Mouse (Mus musculus) brain, embryonic 14.5 days (tissue): Measurements from ENCODE around the gene Pid1.

ENCODE experiments used
- CTCF ChIP-seq: fragments of 200-500 bp; IDR thresholded peaks from 2 replicates; pipeline ENCODE4 v1.5.1; 2012; ENCODE audit warnings: inconsistent platforms, mild to moderate bottlenecking, moderate library complexity, borderline replicate concordance; ENCODE audit not compliant: insufficient read depth, insufficient read length; ENCODE audit errors: extremely low read depth
- POLR2A ChIP-seq: fragments of 200-500 bp; IDR thresholded peaks from 2 replicates; pipeline ENCODE4 v1.6.1; 2012; ENCODE audit warnings: mild to moderate bottlenecking, inconsistent platforms, borderline replicate concordance; ENCODE audit not compliant: poor library complexity, insufficient read depth, insufficient read length, severe bottlenecking; ENCODE audit errors: extremely low read depth

DNA sequence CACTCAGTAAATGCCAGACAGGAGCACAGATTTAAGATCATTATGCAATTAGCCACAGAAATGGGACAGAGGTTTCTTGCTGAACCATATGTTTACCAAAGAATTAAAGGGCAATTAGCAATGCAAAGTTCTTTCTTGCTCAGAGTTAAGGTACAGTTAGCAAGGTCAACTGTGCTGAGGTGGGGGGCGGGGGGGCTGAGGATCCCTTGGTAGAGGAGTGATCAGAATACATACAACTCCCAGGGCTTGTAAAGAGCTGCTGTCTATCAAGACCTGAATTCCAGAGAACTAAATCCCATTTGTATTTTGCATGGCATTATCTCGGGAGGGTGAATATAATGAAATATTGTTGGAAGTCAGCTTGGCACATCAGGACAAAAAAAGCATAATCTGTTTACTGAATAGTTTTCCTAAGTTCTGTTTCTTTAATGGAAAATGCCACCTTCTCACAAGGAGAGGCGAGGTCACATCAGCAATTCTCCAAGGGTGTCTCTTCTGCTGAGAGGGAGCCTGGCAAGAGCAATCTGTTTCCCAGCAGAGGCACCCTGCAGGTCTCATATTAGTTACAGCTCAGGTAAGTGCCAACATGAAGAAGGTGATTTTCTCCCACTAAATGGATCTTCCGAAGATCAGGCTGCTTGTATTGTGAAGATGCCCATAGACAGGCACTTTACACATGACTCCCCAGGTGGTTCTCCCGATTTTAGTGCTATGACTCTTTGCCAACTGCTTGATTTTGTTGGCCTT, 306.9 kb downstream of the Pid1 start:
- TF ChIP-seq CTCF = no peak
- no peak for TF ChIP-seq POLR2A
